Comparison of ENCODE assay signal across 9 mouse cellular contexts in the genomic region with DNA sequence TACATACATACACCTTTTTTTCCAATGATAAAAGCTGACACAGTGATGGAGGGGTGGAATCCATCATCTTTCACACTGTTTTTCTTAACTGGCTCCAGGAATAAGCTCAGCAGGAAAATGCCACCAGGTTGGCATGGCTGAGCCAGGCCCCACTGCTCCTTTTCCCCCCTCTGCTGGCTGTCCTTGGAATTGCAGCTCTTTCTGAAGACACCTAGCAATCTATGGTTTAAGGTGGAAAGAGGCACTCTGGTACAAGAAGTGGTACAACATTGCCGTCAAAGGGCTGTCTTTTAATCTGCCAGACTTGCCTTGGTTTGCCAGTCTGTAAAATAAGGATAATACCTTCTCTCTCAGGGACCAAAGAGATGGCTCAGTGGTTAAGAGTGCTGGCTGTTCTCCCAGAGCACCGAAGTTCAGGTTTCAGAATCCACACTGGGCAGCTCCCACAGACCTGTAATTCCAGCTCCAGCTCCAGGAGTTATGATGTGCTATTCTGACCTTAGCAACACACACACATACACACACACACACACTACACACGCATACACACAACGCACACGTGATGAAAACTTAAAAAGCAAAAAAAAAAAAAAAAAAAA. TPM values are rescaled to one million over a fixed set of nuclear protein-coding genes. Genes with fewer than 3 reads are reported as not detected.
DNase-seq lines count a peak whose midpoint lies in the region; ATAC-seq and TF ChIP-seq lines count a peak whose summit lies in the region.
"Had no signal": no experiment of that assay in that cellular context is flagged by ENCODE, and none has a peak within 500 bp of the region (broad histone marks: within the 10 kb centered on the region; RNA-seq: fewer than 3 reads in every experiment).

No protein-coding gene starts in this region.

- DNase-seq in forebrain, embryonic 11.5 days (ENCODE audit: low spot score): peak; percentile 92
- peak; percentile 69 for DNase-seq in c-Kit-positive CD71-positive TER-119-positive erythroid progenitor cells, embryonic 14.5 days (ENCODE audit: low spot score)
- DNase-seq in forebrain, postnatal 0 days: peak; percentile 93
- DNase-seq in hindbrain, embryonic 14.5 days (ENCODE audit: low spot score): peak; percentile 95
- peak; percentile 80 to 87 for DNase-seq in left cerebral cortex, postnatal 25 days (ENCODE audit: low spot score in 2 of 2)
- peak; percentile 67 to 77 for DNase-seq in natural killer cell, adult 2 months (ENCODE audit: low spot score in 2 of 2)
- peak; percentile 83 for DNase-seq in splenic B cell, adult 2 months (ENCODE audit: low read depth, low spot score)

- no peak overlapping the region for H3K4me3 ChIP-seq in forebrain, embryonic 11.5 days (ENCODE audit: low read depth, low read length)
- H3K4me3 ChIP-seq in forebrain, embryonic 15.5 days: no peak overlapping the region
- H3K4me3 ChIP-seq in forebrain, postnatal 0 days (ENCODE audit: low read depth, low read length): no peak overlapping the region
- H3K4me3 ChIP-seq in hindbrain, embryonic 14.5 days (replicated peaks; ENCODE audit: low read length): no peak overlapping the region
- H3K4me3 ChIP-seq: stomach, embryonic 15.5 days had no signal

- H3K36me3 ChIP-seq in forebrain, embryonic 11.5 days (ENCODE audit: control insufficient read depth, insufficient read depth, low read length): no peaks in the 10 kb centered on the region
- H3K36me3 ChIP-seq in forebrain, embryonic 15.5 days: no peaks in the 10 kb centered on the region
- H3K36me3 ChIP-seq in forebrain, postnatal 0 days (ENCODE audit: insufficient read depth): no peaks in the 10 kb centered on the region
- H3K36me3 ChIP-seq in hindbrain, embryonic 14.5 days (replicated peaks; ENCODE audit: control insufficient read depth, insufficient read depth): no peaks in the 10 kb centered on the region; the same call in 1 of the 2 replicates
- no peaks in the 10 kb centered on the region for H3K36me3 ChIP-seq in splenic B cell, adult 2 months (ENCODE audit: control insufficient read depth, insufficient read depth, low read length, poor library complexity, severe bottlenecking)
- H3K36me3 ChIP-seq: stomach, embryonic 15.5 days had no signal

- no peak for ATAC-seq in forebrain, embryonic 11.5 days (replicated peaks; ENCODE audit: low FRiP score)
- ATAC-seq in forebrain, embryonic 15.5 days (replicated peaks): no peak
- peak; percentile 62 for ATAC-seq in forebrain, postnatal 0 days
- 0 out of 2 replicates have a peak, but pooled peaks have one; percentile 21 for ATAC-seq in hindbrain, embryonic 14.5 days (ENCODE audit: low FRiP score)

- no peaks in the 10 kb centered on the region for H3K27me3 ChIP-seq in forebrain, embryonic 11.5 days (ENCODE audit: control insufficient read depth, insufficient read depth, low read length)
- H3K27me3 ChIP-seq in forebrain, embryonic 15.5 days: no peaks in the 10 kb centered on the region
- no peaks in the 10 kb centered on the region for H3K27me3 ChIP-seq in forebrain, postnatal 0 days (ENCODE audit: insufficient read depth, low read length)
- no peaks in the 10 kb centered on the region for H3K27me3 ChIP-seq in hindbrain, embryonic 14.5 days (ENCODE audit: control insufficient read depth, insufficient read depth, low read length)
- H3K27me3 ChIP-seq in splenic B cell, adult 2 months (ENCODE audit: control insufficient read depth, insufficient read depth, low read length, poor library complexity, severe bottlenecking): no peaks in the 10 kb centered on the region
- H3K27me3 ChIP-seq: stomach, embryonic 15.5 days had no signal

- no peaks in the 10 kb centered on the region for H3K9me3 ChIP-seq in forebrain, embryonic 11.5 days (ENCODE audit: control insufficient read depth, low read length)
- H3K9me3 ChIP-seq in forebrain, embryonic 15.5 days: no peaks in the 10 kb centered on the region
- no peaks in the 10 kb centered on the region for H3K9me3 ChIP-seq in forebrain, postnatal 0 days (ENCODE audit: low read length)
- no peaks in the 10 kb centered on the region for H3K9me3 ChIP-seq in hindbrain, embryonic 14.5 days (ENCODE audit: control insufficient read depth, low read length)
- H3K9me3 ChIP-seq: stomach, embryonic 15.5 days had no signal

- no peak overlapping the region for H3K4me2 ChIP-seq in forebrain, embryonic 11.5 days (ENCODE audit: low read depth, low read length, severe bottlenecking)
- H3K4me2 ChIP-seq in forebrain, embryonic 15.5 days (replicated peaks): no peak overlapping the region
- no peak overlapping the region for H3K4me2 ChIP-seq in forebrain, postnatal 0 days (ENCODE audit: low read depth)
- H3K4me2 ChIP-seq in hindbrain, embryonic 14.5 days (replicated peaks): no peak overlapping the region
- H3K4me2 ChIP-seq: stomach, embryonic 15.5 days had no signal

- no peaks in the 10 kb centered on the region for H3K4me1 ChIP-seq in forebrain, embryonic 11.5 days (replicated peaks; ENCODE audit: control insufficient read depth, insufficient read depth, low read length)
- no peaks in the 10 kb centered on the region for H3K4me1 ChIP-seq in forebrain, embryonic 15.5 days
- no peaks in the 10 kb centered on the region for H3K4me1 ChIP-seq in forebrain, postnatal 0 days (ENCODE audit: insufficient read depth)
- H3K4me1 ChIP-seq in hindbrain, embryonic 14.5 days (replicated peaks; ENCODE audit: control insufficient read depth, insufficient read depth, low read length): no peaks in the 10 kb centered on the region
- H3K4me1 ChIP-seq: stomach, embryonic 15.5 days had no signal

- H3K27ac ChIP-seq in forebrain, embryonic 11.5 days (ENCODE audit: low read depth, low read length): no peak overlapping the region
- no peak overlapping the region for H3K27ac ChIP-seq in forebrain, embryonic 15.5 days (replicated peaks)
- H3K27ac ChIP-seq in forebrain, postnatal 0 days (ENCODE audit: low read depth, low read length): no peak overlapping the region
- no peak overlapping the region for H3K27ac ChIP-seq in hindbrain, embryonic 14.5 days
- H3K27ac ChIP-seq: stomach, embryonic 15.5 days had no signal

- intact Hi-C loops in left cerebral cortex, postnatal 25 days (cut with DNase I): loop anchor here (1.0 to 5.0 kb wide), 2 partner anchors 50 to 65 kb away; partner anchors contain the start of gene Rhbdl3

- peak; percentile 95 for TF ChIP-seq CTCF in forebrain, postnatal 0 days (IDR thresholded peaks at IDR 0.05; ENCODE audit: low read depth)

- WGBS in forebrain, embryonic 11.5 days: 82% methylated on average over 5 of the region's 5 CpGs
- WGBS in forebrain, embryonic 15.5 days: 78% methylated on average over 5 of the region's 5 CpGs
- 74% methylated on average over 5 of the region's 5 CpGs for WGBS in forebrain, postnatal 0 days
- WGBS in hindbrain, embryonic 14.5 days: 79% methylated on average over 5 of the region's 5 CpGs

- no peak overlapping the region for H3K9ac ChIP-seq in forebrain, embryonic 11.5 days (ENCODE audit: low read length)
- H3K9ac ChIP-seq in forebrain, embryonic 15.5 days (replicated peaks): no peak overlapping the region
- no peak overlapping the region for H3K9ac ChIP-seq in forebrain, postnatal 0 days
- no peak overlapping the region for H3K9ac ChIP-seq in hindbrain, embryonic 14.5 days
- H3K9ac ChIP-seq: stomach, embryonic 15.5 days had no signal

RNA-seq across cellular contexts. Expression of gene 5730455P16Rik, which starts 25.9 kb away (rescaled TPM):
- polyA plus RNA-seq in forebrain, embryonic 11.5 days (2014; fragmentation: Nextera tagmentation; extraction: Ambion mirVana): 26.9 and 27.1 TPM in 2 replicates
- polyA plus RNA-seq in forebrain, embryonic 15.5 days (2015; fragmentation: Nextera tagmentation; extraction: Ambion mirVana): 33.9 and 37.9 TPM in 2 replicates
- 41.8 and 43.2 TPM in 2 replicates for total RNA-seq in forebrain, postnatal 0 days (2014; rRNA removed)
- 30.8 and 47.6 TPM in 2 replicates for polyA plus RNA-seq in forebrain, postnatal 0 days (2015; fragmentation: Nextera tagmentation; extraction: Ambion mirVana)
- polyA plus RNA-seq in hindbrain, embryonic 14.5 days (2014; fragmentation: Nextera tagmentation; extraction: Ambion mirVana): 37.6 and 40.4 TPM in 2 replicates
- 10 to 100 TPM; 46.8 to 50.1 TPM for total RNA-seq in left cerebral cortex, postnatal 25 days (2021)

RNA-seq across cellular contexts. Expression of gene Zfp207, which starts 31.1 kb away (rescaled TPM):
- polyA plus RNA-seq in forebrain, embryonic 11.5 days (2014; fragmentation: Nextera tagmentation; extraction: Ambion mirVana): 335 and 363 TPM in 2 replicates
- 231 and 236 TPM in 2 replicates for polyA plus RNA-seq in forebrain, embryonic 15.5 days (2015; fragmentation: Nextera tagmentation; extraction: Ambion mirVana)
- total RNA-seq in forebrain, postnatal 0 days (2014; rRNA removed): 250 and 264 TPM in 2 replicates
- polyA plus RNA-seq in forebrain, postnatal 0 days (2015; fragmentation: Nextera tagmentation; extraction: Ambion mirVana): 163 and 171 TPM in 2 replicates
- polyA plus RNA-seq in hindbrain, embryonic 14.5 days (2014; fragmentation: Nextera tagmentation; extraction: Ambion mirVana): 190 and 213 TPM in 2 replicates
- 100 to 1,000 TPM; 132 to 142 TPM for total RNA-seq in left cerebral cortex, postnatal 25 days (2021)

RNA-seq across cellular contexts. Expression of gene Rhbdl3, which starts 51.2 kb away (rescaled TPM):
- 9.0 and 10.8 TPM in 2 replicates for polyA plus RNA-seq in forebrain, embryonic 11.5 days (2014; fragmentation: Nextera tagmentation; extraction: Ambion mirVana)
- 20.4 and 23.3 TPM in 2 replicates for polyA plus RNA-seq in forebrain, embryonic 15.5 days (2015; fragmentation: Nextera tagmentation; extraction: Ambion mirVana)
- total RNA-seq in forebrain, postnatal 0 days (2014; rRNA removed): 3.8 and 6.7 TPM in 2 replicates
- polyA plus RNA-seq in forebrain, postnatal 0 days (2015; fragmentation: Nextera tagmentation; extraction: Ambion mirVana): 2.5 and 2.8 TPM in 2 replicates
- 4.6 and 5.4 TPM in 2 replicates for polyA plus RNA-seq in hindbrain, embryonic 14.5 days (2014; fragmentation: Nextera tagmentation; extraction: Ambion mirVana)
- 10 to 100 TPM; 28.5 to 29.7 TPM for total RNA-seq in left cerebral cortex, postnatal 25 days (2021)

Comparison
In these comparisons a context has a peak if more than half of its experiments do, and no peak if none do; other contexts are left out.
1. ATAC-seq: peak in forebrain, postnatal 0 days (single experiment) and hindbrain, embryonic 14.5 days (single experiment); none in forebrain, embryonic 11.5 days (single experiment) and forebrain, embryonic 15.5 days (single experiment).
2. Peak in every context shown above with its lines, with median percentiles within 50 percentile points of each other: DNase-seq.